Mouse (Mus musculus) erythroblast, embryonic 14.5 days (primary cell): ENCODE results near the gene Wdr6.

Source experiments
- GATA1 ChIP-seq: IDR thresholded peaks from 2 replicates; pipeline ENCODE4 v1.6.1; 2012; ENCODE audit warnings: low read length, inconsistent platforms, mixed read lengths
- TAL1 ChIP-seq: IDR thresholded peaks from 3 replicates; pipeline ENCODE4 v1.6.1; 2012; ENCODE audit warnings: low read length, inconsistent platforms, mixed read lengths

GRCm38 (mm10) chr9:108546875-108547274, 31.7 kb downstream of the Wdr6 start:
- TF ChIP-seq TAL1 (no peak), GATA1 (no peak)
